Mouse (Mus musculus) liver, embryonic 14.5 days (tissue): ENCODE data around the gene Trim32. TPM values are rescaled to one million over a fixed set of nuclear protein-coding genes. Genes with fewer than 3 reads are reported as not detected.

Experiments
- ATAC-seq: fragments of 200-750 bp; cut with Nextera tagmentation; 2 replicates; pipeline ENCODE4 v1.8.0; 2017; ENCODE audit warnings: moderate number of reproducible peaks, mild to moderate bottlenecking, moderate library complexity; ENCODE audit not compliant: insufficient read depth
- DNase-seq, 3 experiments: peaks; one replicate each; pipeline ENCODE4 v3.0.0-alpha.2; 2012 to 2013; ENCODE audit warnings: low read depth in 3 of 3, low spot score in 3 of 3
- H3K27ac ChIP-seq: fragments of 300-500 bp; sonication (generic); 2 replicates; pipeline ENCODE4 v1.5.1; 2014; ENCODE audit warnings: moderate library complexity, mild to moderate bottlenecking, control low read depth, inconsistent platforms
- H3K27me3 ChIP-seq: fragments of 300-500 bp; sonication (generic); 2 replicates; pipeline ENCODE4 v1.6.1; 2014; ENCODE audit warnings: mild to moderate bottlenecking, low read length, moderate library complexity; ENCODE audit not compliant: control insufficient read depth, insufficient read depth
- H3K36me3 ChIP-seq: fragments of 300-500 bp; sonication (generic); replicated peaks from 2 replicates; pipeline ENCODE4 v1.6.1; 2014; ENCODE audit warnings: low read depth; ENCODE audit not compliant: control insufficient read depth, insufficient read depth
- H3K4me1 ChIP-seq, 2 experiments: fragments of 200-500 bp in 1 of 2; fragments of 300-500 bp in 1 of 2; sonication (generic) in 1 of 2; replicated peaks; 2 replicates each; pipeline ENCODE4 v1.6.1; 2012 to 2014; ENCODE audit warnings: antibody characterized with exemption in 1 of 2, inconsistent platforms in 1 of 2, low read length in 1 of 2; ENCODE audit not compliant: control insufficient read depth in 2 of 2, insufficient read depth in 2 of 2
- H3K4me2 ChIP-seq: fragments of 300-500 bp; sonication (generic); 2 replicates; pipeline ENCODE4 v1.6.1; 2014; ENCODE audit warnings: low read depth, mild to moderate bottlenecking, control low read depth, moderate library complexity
- H3K4me3 ChIP-seq, 2 experiments: fragments of 200-500 bp in 1 of 2; fragments of 300-500 bp in 1 of 2; sonication (generic) in 1 of 2; 2 replicates each; pipeline ENCODE4 v1.5.1; 2012 to 2014; ENCODE audit warnings: low read depth in 2 of 2, low read length in 2 of 2, mild to moderate bottlenecking in 2 of 2, control low read depth in 1 of 2, inconsistent platforms in 1 of 2, moderate library complexity in 1 of 2; ENCODE audit not compliant: insufficient read depth in 1 of 2
- H3K9ac ChIP-seq: fragments of 300-500 bp; sonication (generic); replicated peaks from 2 replicates; pipeline ENCODE4 v1.6.1; 2014; ENCODE audit warnings: mild to moderate bottlenecking, control low read depth, moderate library complexity
- H3K9me3 ChIP-seq: fragments of 300-500 bp; sonication (generic); 2 replicates; pipeline ENCODE4 v1.6.1; 2016; ENCODE audit warnings: low read length, mixed read lengths; ENCODE audit not compliant: control insufficient read depth
- CTCF ChIP-seq: IDR thresholded peaks from 2 replicates; pipeline ENCODE4 v1.5.1; 2016; ENCODE audit warnings: antibody characterized with exemption, low read depth, control low read depth
- EP300 ChIP-seq: IDR thresholded peaks from 2 replicates; pipeline ENCODE4 v1.6.1; 2016; ENCODE audit warnings: antibody characterized with exemption, low read depth
- WGBS: fragments of 180-500 bp; shearing (Covaris S2); extraction: QIAGEN DNeasy Blood & Tissue Kit; methylation state at CpG from one replicate; pipeline ENCODE4 v1.1.7; 2014; ENCODE audit not compliant: insufficient replicate concordance; 5-methylcytosine and 5-hydroxymethylcytosine counted together
- polyA plus RNA-seq, 2 experiments: library from polyadenylated mRNA; depleted of rRNA in 1 of 2; stranded (reverse) in 1 of 2; unstranded in 1 of 2; fragments of >200 nt; fragmentation: Nextera tagmentation in 1 of 2; extraction: Ambion mirVana in 1 of 2; gene quantifications; 2 replicates each; pipeline versions ENCODE4 v1.2.1 to v1.2.3; 2012 to 2014

Trim32 gene
- polyA plus RNA-seq, 2 experiments, result 2.9 to 4.8 TPM

- no peak overlapping the region for H3K4me3 ChIP-seq
- no peaks in the 10 kb centered on the region for H3K27me3 ChIP-seq
- TF ChIP-seq EP300 (no peak), CTCF (no peak)
- DNase-seq (no peak), ATAC-seq (no peak)
- 71% methylated on average over 6 of the region's 6 CpGs for WGBS
- no peak overlapping the region for H3K27ac ChIP-seq
- H3K4me2 ChIP-seq, result no peak overlapping the region
- peaks cover 8% of the 10 kb centered on the region for H3K36me3 ChIP-seq
- no peaks in the 10 kb centered on the region for H3K9me3 ChIP-seq
- H3K9ac ChIP-seq, result no peak overlapping the region
- peaks cover 0 to 12% of the 10 kb centered on the region in 2 experiments; a peak in 3 of 4 replicates for H3K4me1 ChIP-seq
These were observed 6.1 kb downstream of the Trim32 start for GRCm38 (mm10) chr4:65610896-65611295.

DNA sequence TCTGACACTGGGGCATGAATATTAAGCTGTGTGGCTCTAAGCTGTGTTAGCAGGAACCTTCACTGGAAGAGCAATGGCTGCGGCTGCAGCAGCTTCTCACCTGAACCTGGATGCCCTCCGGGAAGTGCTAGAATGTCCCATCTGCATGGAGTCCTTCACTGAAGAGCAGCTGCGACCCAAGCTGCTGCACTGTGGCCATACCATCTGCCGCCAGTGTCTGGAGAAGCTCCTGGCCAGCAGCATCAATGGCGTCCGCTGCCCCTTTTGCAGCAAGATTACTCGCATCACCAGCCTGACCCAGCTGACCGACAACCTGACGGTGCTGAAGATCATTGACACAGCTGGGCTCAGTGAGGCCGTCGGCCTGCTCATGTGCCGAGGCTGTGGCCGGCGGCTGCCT is 8.3 kb downstream of the Trim32 start:
- DNase-seq (no peak), ATAC-seq (no peak)
- H3K4me1 ChIP-seq, result no peaks in the 10 kb centered on the region
- no peaks in the 10 kb centered on the region for H3K9me3 ChIP-seq
- no peaks in the 10 kb centered on the region for H3K27me3 ChIP-seq
- H3K9ac ChIP-seq, result no peak overlapping the region
- no peak overlapping the region for H3K4me3 ChIP-seq
- TF ChIP-seq CTCF (no peak), EP300 (no peak)
- WGBS, result 89% methylated on average over 14 of the region's 14 CpGs
- peaks cover 8% of the 10 kb centered on the region for H3K36me3 ChIP-seq
- H3K27ac ChIP-seq, result no peak overlapping the region
- H3K4me2 ChIP-seq, result no peak overlapping the region

DNA sequence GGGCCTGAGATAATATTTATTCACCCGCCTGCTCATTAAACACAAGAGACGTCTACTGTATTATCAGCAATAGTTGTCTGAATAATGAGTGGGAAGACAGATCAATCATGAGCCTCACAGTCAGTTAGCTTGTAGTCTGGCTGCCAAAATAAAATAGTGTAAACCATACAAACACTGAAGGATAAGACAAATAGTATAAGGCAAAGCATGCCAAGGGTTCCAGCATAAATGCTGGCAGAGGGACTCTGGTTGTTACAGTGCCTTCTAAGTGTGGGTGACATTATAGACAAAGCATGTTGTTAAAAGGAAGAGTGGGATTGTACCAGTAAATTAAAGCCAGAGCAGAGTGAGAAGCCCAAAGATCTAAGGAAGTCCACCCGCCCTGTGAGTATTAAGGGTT is 15.3 kb downstream of the Trim32 start:
- Histone ChIP-seq H3K4me2 (no peak overlapping the region), H3K9ac (no peak overlapping the region), H3K4me3 (no peak overlapping the region), H3K27ac (no peak overlapping the region), H3K27me3 (no peaks in the 10 kb centered on the region), H3K4me1 (no peaks in the 10 kb centered on the region), H3K9me3 (no peaks in the 10 kb centered on the region), H3K36me3 (no peaks in the 10 kb centered on the region; the same call in 1 of the 2 replicates)
- WGBS, result 53% methylated on average over 3 of the region's 3 CpGs
- no peak for DNase-seq
- no peak for ATAC-seq
- TF ChIP-seq CTCF (no peak), EP300 (no peak)

- Histone ChIP-seq H3K4me2 (no peak overlapping the region), H3K4me3 (no peak overlapping the region), H3K4me1 (no peaks in the 10 kb centered on the region), H3K27me3 (no peaks in the 10 kb centered on the region), H3K27ac (no peak overlapping the region), H3K9me3 (no peaks in the 10 kb centered on the region), H3K36me3 (no peaks in the 10 kb centered on the region), H3K9ac (no peak overlapping the region)
- TF ChIP-seq EP300, result no peak
- no peak for TF ChIP-seq CTCF
- WGBS, result 41% methylated on average over 3 of the region's 3 CpGs
- no peak for DNase-seq
- ATAC-seq, result no peak
These were observed 33.4 kb downstream of the Trim32 start for GRCm38 (mm10) chr4:65638231-65638630.

- Histone ChIP-seq H3K36me3 (no peaks in the 10 kb centered on the region), H3K9ac (no peak overlapping the region), H3K27ac (no peak overlapping the region), H3K4me2 (no peak overlapping the region), H3K9me3 (no peaks in the 10 kb centered on the region), H3K4me3 (no peak overlapping the region), H3K27me3 (no peaks in the 10 kb centered on the region), H3K4me1 (no peaks in the 10 kb centered on the region)
- no peak for TF ChIP-seq CTCF
- TF ChIP-seq EP300, result no peak
- DNase-seq (no peak), ATAC-seq (no peak)
- 40% methylated on average over 5 of the region's 5 CpGs for WGBS
These were observed 37.8 kb downstream of the Trim32 start for GRCm38 (mm10) chr4:65642611-65643010.
